Mouse (Mus musculus): ENCODE results near the gene Nat8f6.
"Not testable (repeated sequence)": the region's sequence is repeated elsewhere in the genome, so short reads cannot be mapped to it uniquely, and the experiment has no call there.

Gene Nat8f6

DNA sequence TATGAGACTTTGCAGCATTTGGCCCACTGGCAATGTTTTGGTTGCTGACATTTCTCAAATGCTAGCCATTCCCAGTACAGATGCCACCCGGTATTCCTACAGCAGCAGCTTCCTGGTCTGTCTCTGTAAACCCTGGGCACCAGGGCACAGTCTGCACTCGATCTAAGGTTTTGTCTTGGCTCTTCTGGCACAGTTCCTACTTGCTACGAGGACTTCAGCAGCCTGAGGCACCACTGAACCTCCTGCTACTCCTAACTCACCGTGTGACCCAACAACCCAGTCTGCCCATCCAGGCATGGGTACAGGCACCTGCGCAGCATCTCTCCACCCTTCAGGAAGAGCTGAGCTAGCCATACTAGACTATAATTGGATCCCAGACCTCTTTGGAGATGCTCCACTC lies 15.3 kb upstream of the Nat8f6 start:
- DNase-seq (ENCODE audit: low read depth, low spot score) = not testable (repeated sequence)

DNA sequence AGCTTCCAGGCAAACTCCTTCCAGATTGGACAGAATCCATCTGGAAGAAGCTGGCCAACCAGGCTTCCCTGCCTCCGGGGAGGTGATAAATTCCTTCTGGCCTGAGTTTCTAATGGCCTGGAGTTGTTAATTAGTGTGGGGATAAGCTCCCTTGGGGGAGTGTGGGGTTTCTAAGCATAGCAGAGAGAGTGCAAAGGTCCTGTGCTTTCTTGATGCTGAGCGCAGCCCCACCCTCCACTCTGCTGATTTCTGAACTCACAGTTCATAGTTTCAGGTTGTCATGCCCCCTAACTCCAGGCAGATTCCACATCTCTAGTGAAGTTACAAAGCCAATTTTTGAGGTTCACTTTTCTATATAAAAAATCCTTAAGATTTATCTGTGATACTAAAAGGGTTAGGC lies 14.3 kb upstream of the Nat8f6 start:
- not testable (repeated sequence) for DNase-seq (ENCODE audit: low read depth, low spot score)

DNA sequence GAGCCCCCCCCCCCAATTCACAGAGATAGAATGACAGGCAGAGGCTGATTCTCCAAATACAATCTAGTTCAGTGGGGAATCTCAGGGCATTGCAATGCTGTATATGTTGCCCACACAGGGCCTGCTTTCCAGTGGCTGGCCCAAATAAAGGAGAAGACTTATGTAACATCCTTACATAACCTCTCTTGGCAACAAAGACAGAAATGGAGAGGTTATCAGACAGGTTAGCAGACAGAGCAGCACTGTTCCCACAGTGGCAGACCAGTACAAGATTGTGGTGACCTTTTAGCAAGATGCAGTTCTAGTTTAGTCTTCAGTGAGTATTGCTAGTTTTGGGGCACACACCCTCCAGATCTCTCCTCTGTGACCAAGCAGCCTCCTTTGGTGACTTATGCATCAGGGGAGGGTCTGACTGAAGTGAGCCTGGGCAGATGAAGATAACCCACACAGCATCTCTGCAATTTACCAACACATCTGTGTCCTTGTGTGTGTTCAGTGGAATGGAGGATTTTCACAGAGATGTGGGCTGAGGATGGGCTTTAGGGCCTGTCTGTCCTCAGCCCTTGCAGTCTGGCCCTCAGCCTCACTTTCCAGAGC lies 13.8 kb upstream of the Nat8f6 start:
- not testable (repeated sequence) for DNase-seq (ENCODE audit: low read depth, low spot score)

DNA sequence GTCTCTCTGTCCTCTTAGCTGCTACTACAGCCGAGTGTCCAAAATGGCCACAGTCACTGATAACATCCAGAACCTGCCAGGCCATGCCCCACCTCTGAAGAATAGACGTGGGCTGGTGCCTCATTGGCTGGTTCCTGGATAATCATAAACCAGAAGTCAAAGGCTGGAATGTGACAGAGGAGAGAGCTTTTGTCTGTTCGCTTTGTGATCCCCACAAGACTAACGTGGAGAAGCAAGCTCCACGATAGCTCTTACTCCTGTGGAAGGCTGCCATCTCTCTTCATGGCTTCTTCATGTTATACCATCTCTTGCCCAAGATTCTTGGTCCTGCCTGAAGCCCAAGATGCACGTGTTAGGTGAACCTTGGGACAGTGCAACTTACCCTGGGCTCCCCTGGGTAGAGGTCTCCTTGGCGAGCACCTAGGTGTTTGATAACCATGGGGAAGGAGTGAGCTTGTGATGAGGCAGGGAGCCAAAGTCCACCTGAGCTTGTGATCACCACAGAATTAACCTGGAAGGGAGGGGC lies 11.1 kb upstream of the Nat8f6 start, which contains the start of gene Nat8:
Gene Nat8, minus strand, starts transcription at position 287 of the 526 bp plus-strand sequence.
- no peak for DNase-seq (ENCODE audit: low read depth, low spot score)

DNA sequence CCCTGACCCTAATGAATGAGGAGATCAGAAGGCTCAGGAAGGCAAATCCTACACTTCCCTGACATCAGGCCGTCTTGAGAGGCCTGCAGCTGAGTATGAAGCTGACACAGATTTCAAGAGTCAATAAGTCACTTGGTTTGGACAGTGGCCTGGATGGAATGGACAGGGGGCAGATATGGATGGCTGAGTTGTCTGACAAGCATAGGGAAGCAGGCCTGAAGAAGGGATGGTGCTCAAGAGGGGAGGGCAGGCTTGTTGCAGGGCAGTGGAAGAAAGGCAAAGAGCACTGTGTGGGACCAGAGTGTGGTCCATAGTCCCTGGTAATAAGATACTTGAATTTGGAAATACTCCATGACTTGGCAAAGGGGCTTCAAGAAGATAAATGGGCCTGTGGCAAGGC lies 8.7 kb upstream of the Nat8f6 start:
- no peak for DNase-seq (ENCODE audit: low read depth, low spot score)

DNA sequence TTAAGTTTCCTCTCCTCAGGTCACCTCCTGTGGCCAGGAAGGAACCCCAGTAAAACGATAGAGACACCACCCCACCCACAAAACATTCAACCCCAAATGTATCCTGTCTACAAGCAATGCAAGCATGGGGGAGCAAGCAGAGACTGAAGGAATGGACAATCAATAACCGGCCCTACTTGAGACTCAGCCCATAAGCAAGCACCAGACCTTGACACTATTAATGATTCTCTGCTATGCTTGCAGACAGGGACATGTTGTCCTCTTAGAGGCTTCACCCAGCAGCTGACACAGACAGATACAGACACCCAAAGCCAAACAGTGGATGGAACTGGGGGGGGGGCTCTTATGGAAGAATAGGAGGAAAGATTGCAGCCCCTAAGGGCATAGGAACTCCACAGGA lies 5.1 kb upstream of the Nat8f6 start:
- DNase-seq (ENCODE audit: low read depth, low spot score) = no peak

DNA sequence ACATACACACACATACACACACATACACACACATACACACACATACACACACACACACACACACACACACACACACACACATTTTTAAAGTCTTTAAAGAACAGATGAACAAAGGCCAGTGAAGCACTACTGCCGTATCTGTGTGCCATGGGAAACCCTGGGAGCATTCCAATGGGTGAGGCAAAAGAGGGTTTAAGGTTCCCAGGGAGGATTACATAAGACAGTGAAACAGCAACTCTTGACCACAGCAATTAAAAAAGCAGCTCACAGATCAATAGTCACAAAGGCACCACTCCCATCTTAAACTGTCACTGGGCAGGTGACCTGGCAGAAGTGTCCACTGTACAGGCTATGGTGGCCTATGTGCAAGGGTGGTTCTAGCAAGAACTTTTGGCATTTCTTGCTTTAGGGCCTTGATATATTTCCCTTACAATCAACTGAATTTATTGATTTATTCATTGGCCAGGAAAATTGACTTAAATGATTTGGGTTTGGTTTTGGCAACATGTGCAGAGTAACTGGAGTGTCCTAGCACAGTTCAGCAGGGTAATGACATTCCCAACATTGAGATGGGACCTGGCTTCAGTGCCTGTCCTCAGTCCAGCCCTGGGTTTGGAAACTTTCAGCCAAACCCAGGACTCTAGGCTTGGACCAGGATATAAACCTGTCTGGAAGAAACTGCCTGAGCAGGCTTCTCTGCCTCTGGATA lies 2.8 kb upstream of the Nat8f6 start:
- no peak for DNase-seq (ENCODE audit: low read depth, low spot score)

DNA sequence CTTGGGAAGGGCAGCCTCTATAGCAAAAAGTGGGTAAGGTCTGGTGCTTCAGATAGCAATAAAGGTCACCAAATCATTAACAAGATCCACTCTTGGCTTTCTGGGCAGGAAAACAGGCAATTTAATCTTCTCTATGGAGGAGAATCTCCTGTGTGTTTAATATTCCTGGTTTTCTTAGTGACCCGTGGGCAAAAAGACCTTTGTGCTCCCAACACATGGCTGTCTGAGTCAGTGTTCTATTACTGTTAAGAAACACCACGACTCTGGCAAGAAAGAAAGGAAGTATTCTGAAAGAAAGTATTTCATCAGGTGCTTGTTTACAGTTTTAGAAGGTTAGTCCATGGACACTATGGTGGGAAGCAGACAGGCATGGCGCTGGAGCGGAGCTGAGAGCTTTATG lies 1.5 kb upstream of the Nat8f6 start:
- no peak for DNase-seq (ENCODE audit: low read depth, low spot score)

DNA sequence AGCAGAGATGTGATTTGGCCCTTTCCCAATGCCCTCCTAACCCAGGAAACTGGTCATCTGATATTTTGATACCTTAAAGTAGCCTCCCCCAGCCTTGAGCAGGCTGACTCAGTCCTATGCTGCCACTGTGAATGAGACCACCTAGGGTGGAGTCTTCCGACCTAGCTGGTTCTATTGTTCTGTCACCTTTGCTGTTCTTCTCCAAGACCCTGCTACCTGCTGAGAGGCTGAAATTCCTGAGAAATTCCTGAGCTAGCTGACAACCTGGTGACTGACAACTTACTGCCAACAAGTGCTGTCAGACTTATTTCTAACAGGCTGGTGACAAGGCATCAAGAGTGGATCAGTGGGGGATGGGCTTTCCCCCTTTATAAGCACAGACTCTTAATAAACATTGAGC lies 2.4 kb downstream of the Nat8f6 start:
- no peak for DNase-seq (ENCODE audit: low read depth, low spot score)

DNA sequence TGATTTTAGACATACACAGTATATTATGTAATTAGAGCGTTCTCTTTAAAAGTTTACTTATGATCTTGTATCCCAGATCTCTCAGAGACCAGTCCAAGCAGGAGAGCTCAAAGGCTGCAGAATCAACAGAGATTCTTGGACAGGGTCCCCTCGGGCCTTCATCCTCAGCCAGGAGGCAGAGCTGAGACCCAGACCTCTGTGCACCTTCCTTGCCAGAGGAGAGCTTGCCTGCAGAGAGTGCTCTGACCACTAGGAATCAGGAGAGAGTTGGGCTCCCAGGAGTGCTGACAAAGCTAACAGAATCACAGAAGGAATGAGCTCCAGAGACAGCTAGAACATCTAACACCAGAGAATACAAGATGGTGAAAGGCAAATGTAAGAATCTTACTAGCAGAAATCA lies 7.4 kb downstream of the Nat8f6 start:
- no peak for DNase-seq (ENCODE audit: low read depth, low spot score)

DNA sequence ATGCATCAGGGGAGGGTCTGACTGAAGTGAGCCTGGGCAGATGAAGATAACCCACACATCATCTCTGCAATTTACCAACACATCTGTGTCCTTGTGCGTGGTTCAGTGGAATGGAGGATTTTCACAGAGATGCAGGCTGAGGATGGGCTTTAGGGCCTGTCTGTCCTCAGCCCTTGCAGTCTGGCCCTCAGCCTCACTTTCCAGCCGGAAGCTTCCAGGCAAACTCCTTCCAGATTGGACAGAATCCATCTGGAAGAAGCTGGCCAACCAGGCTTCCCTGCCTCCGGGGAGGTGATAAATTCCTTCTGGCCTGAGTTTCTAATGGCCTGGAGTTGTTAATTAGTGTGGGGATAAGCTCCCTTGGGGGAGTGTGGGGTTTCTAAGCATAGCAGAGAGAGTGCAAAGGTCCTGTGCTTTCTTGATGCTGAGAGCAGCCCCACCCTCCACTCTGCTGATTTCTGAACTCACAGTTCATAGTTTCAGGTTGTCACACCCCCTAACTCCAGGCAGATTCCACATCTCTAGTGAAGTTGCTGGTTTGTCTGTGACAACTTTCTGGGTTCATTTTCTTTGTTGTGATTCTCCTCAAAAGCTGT lies 9.7 kb downstream of the Nat8f6 start:
- not testable (repeated sequence) for DNase-seq (ENCODE audit: low read depth, low spot score)

DNA sequence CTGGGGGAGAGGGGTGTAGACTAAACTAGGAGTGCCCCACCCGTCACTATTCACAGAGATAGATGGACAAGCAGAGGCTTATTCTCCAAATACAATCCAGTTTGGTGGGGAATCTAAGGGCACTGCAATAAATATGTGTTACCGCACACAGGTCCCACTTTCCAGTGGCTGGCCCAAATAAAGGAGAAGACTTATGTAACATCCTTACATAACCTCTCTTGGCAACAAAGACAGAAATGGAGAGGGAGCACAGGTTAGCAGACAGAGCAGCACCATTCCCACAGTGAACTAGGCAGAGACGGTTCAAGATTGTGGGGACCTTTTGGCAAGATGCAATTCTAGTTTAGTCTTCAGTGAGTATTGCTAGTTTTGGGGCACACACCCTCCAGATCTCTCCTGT lies 10.2 kb downstream of the Nat8f6 start:
- DNase-seq (ENCODE audit: low read depth, low spot score) = not testable (repeated sequence)

DNA sequence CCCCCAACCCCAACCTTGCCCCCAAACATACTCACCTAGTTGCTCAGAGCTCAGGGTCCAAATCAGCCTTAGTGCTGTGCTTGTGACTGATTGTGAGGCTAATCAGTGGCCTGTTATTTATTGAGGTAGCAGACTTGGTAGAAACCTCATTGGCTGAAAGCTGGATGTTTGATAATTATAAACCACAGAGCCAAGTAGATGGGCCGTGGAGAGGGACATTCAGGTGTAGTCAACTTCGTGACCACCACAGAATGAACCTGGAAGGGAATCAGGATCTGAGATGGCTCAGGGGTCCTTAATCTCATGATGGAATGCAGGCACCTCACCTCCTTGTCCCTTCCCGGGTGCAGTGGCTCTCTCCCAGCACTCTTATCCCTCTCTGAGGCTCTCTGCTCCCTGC lies 11.0 kb downstream of the Nat8f6 start:
- DNase-seq (ENCODE audit: low read depth, low spot score) = not testable (repeated sequence)

DNA sequence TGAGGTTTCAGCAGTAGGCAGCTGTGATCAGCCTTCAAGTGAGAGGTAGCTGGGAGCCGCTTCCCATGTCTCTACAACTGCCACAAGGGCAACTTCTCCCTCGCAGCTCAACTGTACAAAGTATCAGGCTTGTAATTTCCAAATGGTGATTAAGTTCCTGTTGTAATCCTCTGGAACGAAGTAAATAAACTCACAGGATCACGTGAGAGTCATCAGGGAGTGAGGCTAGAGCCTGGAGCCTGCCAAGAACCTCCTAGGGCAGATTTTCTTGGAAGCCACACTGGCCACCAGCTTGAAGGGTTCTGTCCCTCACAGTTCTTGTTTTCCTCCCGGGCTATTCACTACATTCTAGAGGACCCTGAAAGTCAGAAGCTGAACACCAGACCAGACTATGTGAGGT lies 17.6 kb downstream of the Nat8f6 start:
- not testable (repeated sequence) for DNase-seq (ENCODE audit: low read depth, low spot score)

DNA sequence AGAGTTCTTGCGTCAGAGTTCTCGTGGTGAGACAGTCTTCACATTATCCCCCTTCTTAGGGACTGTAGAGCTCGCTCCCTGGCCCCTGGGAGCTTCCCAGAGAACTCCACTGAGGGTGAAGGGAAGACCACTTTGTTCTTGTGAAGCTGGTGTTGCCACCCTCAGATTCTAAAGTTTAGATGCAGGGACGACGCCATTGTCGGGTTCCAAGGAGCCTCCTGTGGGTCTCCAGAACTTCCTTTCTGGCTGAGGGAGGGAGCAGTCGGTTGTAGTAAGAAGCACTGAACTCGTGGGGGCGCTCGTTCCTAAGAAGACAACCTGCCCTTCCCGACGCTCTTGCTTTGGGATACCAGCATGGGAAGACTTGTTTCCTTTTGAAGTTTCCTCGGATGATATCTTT lies 55.2 kb downstream of the Nat8f6 start, which contains the start of gene Nat8f3:
Gene Nat8f3, minus strand, starts transcription at position 223 of the 400 bp plus-strand sequence.
- peak; percentile 0 for DNase-seq (ENCODE audit: low read depth, low spot score)

DNA sequence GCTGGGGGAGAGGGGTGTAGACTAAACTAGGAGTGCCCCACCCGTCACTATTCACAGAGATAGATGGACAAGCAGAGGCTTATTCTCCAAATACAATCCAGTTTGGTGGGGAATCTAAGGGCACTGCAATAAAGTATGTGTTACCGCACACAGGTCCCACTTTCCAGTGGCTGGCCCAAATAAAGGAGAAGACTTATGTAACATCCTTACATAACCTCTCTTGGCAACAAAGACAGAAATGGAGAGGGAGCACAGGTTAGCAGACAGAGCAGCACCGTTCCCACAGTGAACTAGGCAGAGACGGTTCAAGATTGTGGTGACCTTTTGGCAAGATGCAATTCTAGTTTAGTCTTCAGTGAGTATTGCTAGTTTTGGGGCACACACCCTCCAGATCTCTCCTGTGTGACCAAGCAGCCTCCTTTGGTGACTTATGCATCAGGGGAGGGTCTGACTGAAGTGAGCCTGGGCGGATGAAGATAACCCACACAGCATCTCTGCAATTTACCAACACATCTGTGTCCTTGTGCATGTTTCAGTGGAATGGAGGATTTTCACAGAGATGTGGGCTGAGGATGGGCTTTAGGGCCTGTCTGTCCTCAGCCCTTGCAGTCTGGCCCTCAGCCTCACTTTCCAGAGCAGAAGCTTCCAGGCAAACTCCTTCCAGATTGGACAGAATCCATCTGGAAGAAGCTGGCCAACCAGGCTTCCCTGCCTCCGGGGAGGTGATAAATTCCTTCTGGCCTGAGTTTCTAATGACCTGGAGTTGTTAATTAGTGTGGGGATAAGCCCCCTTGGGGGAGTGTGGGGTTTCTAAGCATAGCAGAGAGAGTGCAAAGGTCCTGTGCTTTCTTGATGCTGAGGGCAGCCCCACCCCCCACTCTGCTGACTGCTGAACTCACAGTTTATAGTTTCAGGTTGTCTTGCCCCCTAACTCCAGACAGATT lies 57.4 kb downstream of the Nat8f6 start:
- not testable (repeated sequence) for DNase-seq (ENCODE audit: low read depth, low spot score)

DNA sequence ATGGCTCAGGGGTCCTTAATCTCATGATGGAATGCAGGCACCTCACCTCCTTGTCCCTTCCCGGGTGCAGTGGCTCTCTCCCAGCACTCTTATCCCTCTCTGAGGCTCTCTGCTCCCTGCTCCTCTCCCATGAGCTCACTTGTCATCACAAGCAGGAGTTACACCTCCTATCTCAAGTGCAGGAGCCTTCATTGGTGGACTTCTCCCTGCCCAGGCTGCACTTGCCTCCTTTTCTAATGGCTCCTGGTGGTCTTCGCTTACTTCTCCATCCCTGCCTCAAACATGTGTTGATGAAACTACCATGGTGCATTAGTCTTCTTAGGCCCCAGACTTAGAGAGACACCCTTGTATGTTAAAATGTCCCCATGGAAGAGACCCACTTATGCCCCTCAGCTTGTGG lies 58.1 kb downstream of the Nat8f6 start:
- not testable (repeated sequence) for DNase-seq (ENCODE audit: low read depth, low spot score)
